Mouse (Mus musculus): ENCODE results near the gene Szt2. TPM values are rescaled to one million over a fixed set of nuclear protein-coding genes. Genes with fewer than 3 reads are reported as not detected.

The Szt2 gene
- polyA plus RNA-seq, 1 experiment from 2014 or later, result 5.8 TPM

DNA sequence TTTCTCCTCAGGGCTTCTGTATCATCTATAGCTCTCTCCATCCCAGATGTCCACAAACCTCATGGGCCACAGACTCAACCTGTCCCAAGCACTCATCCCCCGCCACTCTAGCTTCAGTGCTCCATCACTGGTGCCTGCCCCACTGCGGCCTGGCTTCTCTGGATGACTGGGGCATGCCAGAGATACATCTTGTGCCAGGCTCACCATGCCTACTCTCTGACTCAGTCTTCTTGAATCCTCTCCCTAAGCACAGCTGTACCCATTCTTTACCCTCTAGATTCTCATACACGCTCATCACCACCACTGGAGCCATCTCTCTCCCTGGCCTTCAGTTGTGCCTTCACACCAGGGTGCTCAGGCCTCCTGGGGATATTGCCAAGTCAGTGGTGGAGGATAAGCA is 45.1 kb downstream of the Szt2 start:
- ATAC-seq (ENCODE audit: low read depth), result no peak
- 95% methylated on average over 3 of the region's 3 CpGs for WGBS
- peaks cover 28% of the 10 kb centered on the region for H3K36me3 ChIP-seq (ENCODE audit: control insufficient read depth, insufficient read depth, low read length)

DNA sequence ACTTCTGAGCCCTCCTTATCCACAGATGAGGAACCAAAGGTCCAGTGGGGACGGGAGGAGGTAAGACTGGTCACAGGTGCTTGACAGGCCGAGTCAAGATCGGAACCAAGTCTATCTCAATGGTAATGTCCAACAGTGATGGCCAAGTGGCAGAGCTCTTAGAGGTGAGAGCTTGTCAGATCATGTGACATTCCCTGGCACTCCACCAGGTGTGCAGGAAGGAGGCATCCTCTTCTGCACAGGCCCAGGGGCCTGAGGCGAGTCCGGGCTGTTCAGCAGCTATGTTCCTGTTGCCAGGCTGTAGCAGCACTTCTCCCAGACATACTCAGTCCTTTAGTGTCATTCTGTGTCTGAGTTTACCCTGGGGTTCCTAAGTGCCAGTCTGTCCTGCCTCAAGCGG is 46.2 kb downstream of the Szt2 start:
- peaks cover 26% of the 10 kb centered on the region for H3K36me3 ChIP-seq (ENCODE audit: control insufficient read depth, insufficient read depth, low read length)

More for the DNA sequence above, 45.1 kb downstream of the Szt2 start:
- Histone ChIP-seq H3K27me3 (ENCODE audit: control insufficient read depth, insufficient read depth, low read depth, low read length) (no peaks in the 10 kb centered on the region), H3K4me3 (ENCODE audit: low read length) (no peak overlapping the region), H3K4me1 (replicated peaks; ENCODE audit: control insufficient read depth, insufficient read depth, low read length) (peaks cover 10% of the 10 kb centered on the region; the same call in 1 of the 2 replicates), H3K9me3 (ENCODE audit: control insufficient read depth, low read length) (no peaks in the 10 kb centered on the region), H3K9ac (ENCODE audit: low read length) (no peak overlapping the region), H3K27ac (ENCODE audit: low read length) (no peak overlapping the region), H3K4me2 (ENCODE audit: low read depth, low read length) (no peak overlapping the region)

DNA sequence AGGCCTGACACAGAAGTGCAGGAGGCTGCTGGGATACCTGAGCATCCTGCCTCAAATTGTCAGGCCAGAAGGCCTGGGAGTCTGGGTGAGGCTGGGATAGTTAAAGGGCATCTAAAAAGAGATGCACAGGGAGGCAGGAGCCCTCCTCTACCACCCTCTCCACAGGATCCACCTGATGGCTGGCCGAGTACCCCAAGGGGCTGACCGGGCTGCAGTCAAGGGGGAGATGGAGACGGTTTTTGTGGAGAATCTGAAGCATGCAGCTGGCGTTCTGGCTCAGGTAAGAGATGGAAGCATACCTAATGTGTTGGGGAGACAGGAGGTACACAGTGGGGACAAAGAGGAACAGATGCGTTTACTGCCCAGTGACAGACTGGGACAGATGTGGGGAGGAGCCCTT is 47.6 kb downstream of the Szt2 start:
- Histone ChIP-seq H3K9ac (ENCODE audit: low read length) (no peak overlapping the region), H3K9me3 (ENCODE audit: control insufficient read depth, low read length) (no peaks in the 10 kb centered on the region), H3K4me3 (ENCODE audit: low read length) (no peak overlapping the region), H3K27ac (ENCODE audit: low read length) (no peak overlapping the region), H3K4me2 (ENCODE audit: low read depth, low read length) (no peak overlapping the region), H3K4me1 (replicated peaks; ENCODE audit: control insufficient read depth, insufficient read depth, low read length) (peaks cover 10% of the 10 kb centered on the region; the same call in 1 of the 2 replicates), H3K36me3 (ENCODE audit: control insufficient read depth, insufficient read depth, low read length) (peaks cover 23% of the 10 kb centered on the region), H3K27me3 (ENCODE audit: control insufficient read depth, insufficient read depth, low read depth, low read length) (no peaks in the 10 kb centered on the region)
- WGBS, result 85% methylated on average over 5 of the region's 5 CpGs
- no peak for ATAC-seq (ENCODE audit: low read depth)

More for the DNA sequence above, 46.2 kb downstream of the Szt2 start:
- Histone ChIP-seq H3K27ac (ENCODE audit: low read length) (no peak overlapping the region), H3K9ac (ENCODE audit: low read length) (no peak overlapping the region), H3K9me3 (ENCODE audit: control insufficient read depth, low read length) (no peaks in the 10 kb centered on the region), H3K4me1 (replicated peaks; ENCODE audit: control insufficient read depth, insufficient read depth, low read length) (peaks cover 10% of the 10 kb centered on the region; the same call in 1 of the 2 replicates), H3K4me2 (ENCODE audit: low read depth, low read length) (no peak overlapping the region), H3K4me3 (ENCODE audit: low read length) (no peak overlapping the region), H3K27me3 (ENCODE audit: control insufficient read depth, insufficient read depth, low read depth, low read length) (no peaks in the 10 kb centered on the region)
- whole genome bisulfite sequencing, result 89% methylated on average over 6 of the region's 6 CpGs
- no peak for ATAC-seq (ENCODE audit: low read depth)

DNA sequence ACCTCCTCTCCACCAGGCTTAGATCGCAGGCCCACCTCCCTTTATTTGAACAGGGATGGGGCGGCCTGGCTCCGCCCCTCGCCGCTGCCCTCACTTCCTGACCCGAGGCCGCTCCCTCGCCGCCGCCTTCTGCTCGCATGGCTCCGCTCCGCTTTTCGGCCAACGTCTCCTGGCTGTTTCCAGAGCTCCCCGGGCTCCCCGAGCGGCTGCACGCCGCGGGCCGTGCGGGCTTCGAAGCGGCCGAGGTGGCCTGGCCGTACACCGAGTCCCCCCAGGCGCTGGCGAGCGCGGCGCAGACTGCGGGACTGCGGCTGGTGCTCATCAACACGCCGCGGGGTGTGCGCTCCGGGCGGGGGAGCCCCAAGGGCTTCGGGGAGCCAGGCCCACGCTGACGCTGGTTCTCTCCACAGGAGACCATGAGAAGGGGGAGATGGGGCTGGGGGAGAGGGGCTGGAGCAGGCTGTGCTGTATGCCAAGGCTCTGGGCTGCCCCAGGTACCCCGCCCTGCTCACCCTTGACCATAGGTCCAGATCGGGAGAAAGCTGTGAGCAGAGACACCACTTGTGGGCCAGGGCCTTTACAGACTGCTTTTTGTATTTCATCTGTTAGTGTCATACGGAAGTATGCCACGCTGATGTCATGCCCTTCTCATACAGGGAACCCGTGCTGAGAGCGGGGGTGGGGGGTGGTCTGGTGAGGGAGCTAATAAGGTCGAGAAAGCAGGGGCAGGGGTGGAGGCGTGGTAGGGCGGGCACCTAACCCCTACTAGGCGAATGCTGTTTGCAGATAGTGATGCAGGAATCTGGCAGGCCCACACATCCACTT is 49.0 kb downstream of the Szt2 start:
- peak overlapping the region; percentile 64 for H3K27ac ChIP-seq (ENCODE audit: low read length)
- peak; percentile 85 for ATAC-seq (ENCODE audit: low read depth)
- H3K27me3 ChIP-seq (ENCODE audit: control insufficient read depth, insufficient read depth, low read depth, low read length), result no peaks in the 10 kb centered on the region
- H3K9ac ChIP-seq (ENCODE audit: low read length), result peak overlapping the region; percentile 88
- H3K4me2 ChIP-seq (ENCODE audit: low read depth, low read length), result peak overlapping the region; percentile 97
- H3K9me3 ChIP-seq (ENCODE audit: control insufficient read depth, low read length), result no peaks in the 10 kb centered on the region
- H3K4me3 ChIP-seq (ENCODE audit: low read length), result peak overlapping the region; percentile 75
- WGBS, result 2% methylated on average over 54 of the region's 54 CpGs
- H3K4me1 ChIP-seq (replicated peaks; ENCODE audit: control insufficient read depth, insufficient read depth, low read length), result peaks cover 10% of the 10 kb centered on the region; the same call in 1 of the 2 replicates
- peaks cover 14% of the 10 kb centered on the region for H3K36me3 ChIP-seq (ENCODE audit: control insufficient read depth, insufficient read depth, low read length)

DNA sequence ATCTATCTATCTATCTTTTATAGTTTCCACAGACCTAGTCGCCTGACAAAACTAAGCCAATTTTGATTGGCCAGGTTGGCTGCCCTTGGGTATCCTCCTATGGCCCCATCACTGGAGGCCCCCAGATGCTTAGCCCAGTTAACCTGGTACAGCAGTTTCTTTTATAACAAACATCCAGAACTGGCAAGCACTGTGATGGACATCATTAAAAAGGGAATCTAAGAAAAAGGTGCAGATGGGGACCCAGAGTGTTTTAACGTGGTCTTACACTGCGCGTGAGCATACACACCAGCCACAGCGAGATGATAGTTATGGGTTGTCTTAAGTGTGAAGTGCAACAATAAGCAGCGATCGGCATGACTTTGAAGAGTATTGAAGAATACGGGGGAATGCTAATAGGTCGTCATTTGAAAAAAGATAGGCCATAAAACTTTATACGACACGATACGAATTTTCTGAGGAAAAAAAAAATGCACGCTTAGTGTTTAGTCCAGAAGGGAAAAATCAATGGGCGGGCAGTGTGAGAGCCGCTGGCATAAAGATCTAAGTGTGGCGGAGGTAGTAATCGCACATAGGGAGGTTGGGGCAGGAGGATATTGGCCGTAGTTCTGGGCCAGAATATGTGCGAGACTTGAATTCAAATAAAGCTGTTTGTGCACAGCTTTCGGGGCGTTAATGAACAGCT is 49.7 kb downstream of the Szt2 start:
- peak; percentile 58 for ATAC-seq (ENCODE audit: low read depth)
- Histone ChIP-seq H3K27ac (ENCODE audit: low read length) (no peak overlapping the region), H3K4me3 (ENCODE audit: low read length) (peak overlapping the region; percentile 75)

DNA sequence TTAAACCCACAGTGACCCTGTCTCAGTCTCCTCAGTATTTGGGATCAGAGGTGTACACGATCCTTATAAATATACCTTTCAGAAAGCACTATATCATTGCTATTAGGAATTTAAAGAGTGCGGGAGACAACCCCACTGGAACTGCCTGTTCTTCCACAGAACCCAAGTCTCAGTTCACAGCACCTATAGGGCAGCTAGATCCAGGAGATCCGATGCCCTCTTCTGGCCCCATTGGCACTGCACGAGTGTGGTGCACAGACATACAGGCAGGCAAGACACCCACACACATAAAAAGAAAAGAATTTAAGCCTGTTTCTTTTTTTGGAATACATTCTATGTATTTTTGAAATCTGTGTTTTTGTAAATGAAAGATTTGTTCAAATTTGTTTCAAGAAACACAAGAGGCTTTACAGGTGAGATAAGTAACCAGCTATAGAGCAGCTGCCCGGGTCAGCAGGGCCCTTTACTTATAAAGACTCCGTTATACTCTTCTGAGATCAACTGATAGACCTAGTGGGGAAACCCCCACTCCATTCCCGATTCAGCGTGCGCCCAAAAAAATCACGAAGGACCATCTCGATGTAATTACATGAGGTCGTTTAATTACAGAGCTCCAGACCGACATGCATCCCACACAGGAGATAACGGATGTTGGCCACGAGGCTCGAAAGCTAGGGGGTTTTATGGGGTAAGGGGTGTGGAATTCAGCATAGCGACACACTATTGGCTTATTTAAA is 50.7 kb downstream of the Szt2 start:
- no peak overlapping the region for H3K4me3 ChIP-seq (ENCODE audit: low read length)
- H3K27me3 ChIP-seq (ENCODE audit: control insufficient read depth, insufficient read depth, low read depth, low read length), result no peaks in the 10 kb centered on the region
- no peak for ATAC-seq (ENCODE audit: low read depth)
- H3K4me1 ChIP-seq (replicated peaks; ENCODE audit: control insufficient read depth, insufficient read depth, low read length), result peaks cover 10% of the 10 kb centered on the region; the same call in 1 of the 2 replicates
- H3K27ac ChIP-seq (ENCODE audit: low read length), result no peak overlapping the region
- peaks cover 6% of the 10 kb centered on the region for H3K36me3 ChIP-seq (ENCODE audit: control insufficient read depth, insufficient read depth, low read length)
- H3K4me2 ChIP-seq (ENCODE audit: low read depth, low read length), result no peak overlapping the region
- peaks cover 2% of the 10 kb centered on the region; the same call in 1 of the 2 replicates for H3K9me3 ChIP-seq (ENCODE audit: control insufficient read depth, low read length)
- H3K9ac ChIP-seq (ENCODE audit: low read length), result no peak overlapping the region
- 79% methylated on average over 17 of the region's 17 CpGs for WGBS

More for the DNA sequence above, 49.7 kb downstream of the Szt2 start:
- Histone ChIP-seq H3K4me1 (replicated peaks; ENCODE audit: control insufficient read depth, insufficient read depth, low read length) (peaks cover 10% of the 10 kb centered on the region; the same call in 1 of the 2 replicates), H3K27me3 (ENCODE audit: control insufficient read depth, insufficient read depth, low read depth, low read length) (no peaks in the 10 kb centered on the region), H3K9me3 (ENCODE audit: control insufficient read depth, low read length) (peaks cover 2% of the 10 kb centered on the region; the same call in 1 of the 2 replicates), H3K36me3 (ENCODE audit: control insufficient read depth, insufficient read depth, low read length) (peaks cover 9% of the 10 kb centered on the region), H3K9ac (ENCODE audit: low read length) (peak overlapping the region; percentile 88), H3K4me2 (ENCODE audit: low read depth, low read length) (peak overlapping the region; percentile 97)
- WGBS, result 12% methylated on average over 21 of the region's 21 CpGs

DNA sequence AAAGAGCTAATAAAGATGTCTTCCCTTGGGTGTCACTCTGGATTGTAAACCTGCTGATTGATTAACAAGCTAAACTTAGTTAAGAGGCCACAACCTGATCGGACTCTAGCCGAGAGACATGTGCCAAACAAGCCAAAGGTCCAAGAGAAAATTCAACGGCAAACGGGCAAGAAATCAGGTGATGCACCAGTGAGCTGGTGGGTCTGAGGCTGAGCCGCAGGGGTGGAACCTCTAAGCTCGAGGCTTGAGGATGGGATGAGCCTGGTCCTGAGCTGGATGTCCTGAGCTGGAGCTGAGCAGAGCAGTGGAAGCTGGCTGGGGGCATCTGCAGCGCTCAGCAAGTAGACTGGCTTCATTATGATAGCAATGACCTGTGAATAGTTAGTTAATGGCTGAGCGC is 51.6 kb downstream of the Szt2 start:
- no peak for ATAC-seq (ENCODE audit: low read depth)
- Histone ChIP-seq H3K27me3 (ENCODE audit: control insufficient read depth, insufficient read depth, low read depth, low read length) (no peaks in the 10 kb centered on the region), H3K9me3 (ENCODE audit: control insufficient read depth, low read length) (peaks cover 2% of the 10 kb centered on the region; the same call in 1 of the 2 replicates), H3K36me3 (ENCODE audit: control insufficient read depth, insufficient read depth, low read length) (peaks cover 1% of the 10 kb centered on the region; the same call in 1 of the 2 replicates), H3K27ac (ENCODE audit: low read length) (no peak overlapping the region), H3K4me3 (ENCODE audit: low read length) (no peak overlapping the region), H3K4me2 (ENCODE audit: low read depth, low read length) (no peak overlapping the region), H3K9ac (ENCODE audit: low read length) (no peak overlapping the region), H3K4me1 (replicated peaks; ENCODE audit: control insufficient read depth, insufficient read depth, low read length) (peaks cover 10% of the 10 kb centered on the region; the same call in 1 of the 2 replicates)
- 87% methylated on average over 8 of the region's 8 CpGs for WGBS

DNA sequence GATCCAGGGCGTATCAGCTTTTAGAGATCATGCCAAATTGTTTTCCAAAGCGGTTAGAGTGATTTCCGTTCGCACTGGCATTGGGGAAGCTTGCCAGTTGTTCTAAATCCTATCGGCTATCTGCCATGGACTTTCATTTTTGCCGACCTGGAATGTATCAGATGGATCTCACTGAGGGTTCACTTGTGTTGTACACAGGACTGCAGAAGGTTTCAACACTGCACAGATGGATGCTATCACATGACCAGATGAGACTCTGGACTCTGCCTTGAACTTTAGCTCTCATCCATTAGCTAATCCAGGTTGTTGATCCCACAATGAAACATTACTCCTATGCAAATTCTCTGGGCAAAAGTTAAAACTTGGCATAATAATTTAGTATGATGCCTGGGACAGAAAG is 52.3 kb downstream of the Szt2 start:
- no peak overlapping the region for H3K4me2 ChIP-seq (ENCODE audit: low read depth, low read length)
- H3K9me3 ChIP-seq (ENCODE audit: control insufficient read depth, low read length), result peaks cover 2% of the 10 kb centered on the region; the same call in 1 of the 2 replicates
- no peak for ATAC-seq (ENCODE audit: low read depth)
- no peaks in the 10 kb centered on the region; the same call in 1 of the 2 replicates for H3K36me3 ChIP-seq (ENCODE audit: control insufficient read depth, insufficient read depth, low read length)
- no peak overlapping the region for H3K9ac ChIP-seq (ENCODE audit: low read length)
- WGBS, result 85% methylated on average over 6 of the region's 6 CpGs
- no peak overlapping the region for H3K4me3 ChIP-seq (ENCODE audit: low read length)
- H3K27me3 ChIP-seq (ENCODE audit: control insufficient read depth, insufficient read depth, low read depth, low read length), result no peaks in the 10 kb centered on the region
- H3K4me1 ChIP-seq (replicated peaks; ENCODE audit: control insufficient read depth, insufficient read depth, low read length), result peaks cover 10% of the 10 kb centered on the region; the same call in 1 of the 2 replicates
- no peak overlapping the region for H3K27ac ChIP-seq (ENCODE audit: low read length)
